Mouse (Mus musculus): ENCODE measurements around the gene Wnt6.

Gene Wnt6

GRCm38 (mm10) chr1:74774062-74774461, 2.4 kb downstream of the Wnt6 start:
- no peak for DNase-seq (ENCODE audit: low spot score in 2 of 2)

- no peak for DNase-seq (ENCODE audit: low spot score in 2 of 2)
These were observed 4.1 kb downstream of the Wnt6 start for GRCm38 (mm10) chr1:74775816-74776215.

- DNase-seq (ENCODE audit: low spot score in 2 of 2) = no peak
These were observed 7.3 kb downstream of the Wnt6 start for GRCm38 (mm10) chr1:74778934-74779486.

- no peak for DNase-seq (ENCODE audit: low spot score in 2 of 2)
These were observed 10.4 kb downstream of the Wnt6 start for GRCm38 (mm10) chr1:74782045-74782444.

- no peak for DNase-seq (ENCODE audit: low spot score in 2 of 2)
These were observed 11.9 kb downstream of the Wnt6 start for GRCm38 (mm10) chr1:74783554-74783953.

GRCm38 (mm10) chr1:74784041-74784759, 12.5 kb downstream of the Wnt6 start:
- peak in 1 of 2 experiments; percentile 72 for DNase-seq (ENCODE audit: low spot score in 2 of 2)

- peak in 1 of 2 experiments; percentile 65 for DNase-seq (ENCODE audit: low spot score in 2 of 2)
These were observed 16.2 kb downstream of the Wnt6 start for GRCm38 (mm10) chr1:74787846-74788245.

- no peak for DNase-seq (ENCODE audit: low spot score in 2 of 2)
These were observed 17.0 kb downstream of the Wnt6 start for GRCm38 (mm10) chr1:74788603-74789176.

- no peak for DNase-seq (ENCODE audit: low spot score in 2 of 2)
These were observed 18.4 kb downstream of the Wnt6 start for GRCm38 (mm10) chr1:74790095-74790494.

- no peak for DNase-seq (ENCODE audit: low spot score in 2 of 2)
These were observed 19.6 kb downstream of the Wnt6 start, which contains the start of gene Wnt10a for GRCm38 (mm10) chr1:74791249-74791648. Gene Wnt10a, plus strand, starts transcription at chr1:74791516.

- DNase-seq (ENCODE audit: low spot score in 2 of 2) = no peak
These were observed 21.4 kb downstream of the Wnt6 start for GRCm38 (mm10) chr1:74792831-74793660.

- peak in 1 of 2 experiments; percentile 48 for DNase-seq (ENCODE audit: low spot score in 2 of 2)
These were observed 22.9 kb downstream of the Wnt6 start for GRCm38 (mm10) chr1:74794487-74795144.

GRCm38 (mm10) chr1:74795145-74795529, 23.4 kb downstream of the Wnt6 start:
- no peak for DNase-seq (ENCODE audit: low spot score in 2 of 2)

- no peak for DNase-seq (ENCODE audit: low spot score in 2 of 2)
These were observed 25.8 kb downstream of the Wnt6 start for GRCm38 (mm10) chr1:74797459-74797858.

GRCm38 (mm10) chr1:74800424-74800888, 28.8 kb downstream of the Wnt6 start:
- no peak for DNase-seq (ENCODE audit: low spot score in 2 of 2)

- no peak for DNase-seq (ENCODE audit: low spot score in 2 of 2)
These were observed 30.0 kb downstream of the Wnt6 start for GRCm38 (mm10) chr1:74801631-74802140.

GRCm38 (mm10) chr1:74802795-74803656, 31.3 kb downstream of the Wnt6 start:
- peak; percentile 67 to 80 for DNase-seq (ENCODE audit: low spot score in 2 of 2)

GRCm38 (mm10) chr1:74804211-74804870, 32.6 kb downstream of the Wnt6 start:
- DNase-seq (ENCODE audit: low spot score in 2 of 2) = no peak

- DNase-seq (ENCODE audit: low spot score in 2 of 2) = no peak
These were observed 33.7 kb downstream of the Wnt6 start for GRCm38 (mm10) chr1:74805340-74805835.

- DNase-seq (ENCODE audit: low spot score in 2 of 2) = no peak
These were observed 34.2 kb downstream of the Wnt6 start for GRCm38 (mm10) chr1:74805843-74806242.

Measured in urinary bladder, adult 18-20 months (tissue).